Mouse (Mus musculus): ENCODE measurements at regions not wholly inside any gene's neighbourhood (a gene's known extent, or its start where the extent isn't known, plus 50 kb on each side); places are given as distances from the start of the nearest gene placed in this dataset.

DNA sequence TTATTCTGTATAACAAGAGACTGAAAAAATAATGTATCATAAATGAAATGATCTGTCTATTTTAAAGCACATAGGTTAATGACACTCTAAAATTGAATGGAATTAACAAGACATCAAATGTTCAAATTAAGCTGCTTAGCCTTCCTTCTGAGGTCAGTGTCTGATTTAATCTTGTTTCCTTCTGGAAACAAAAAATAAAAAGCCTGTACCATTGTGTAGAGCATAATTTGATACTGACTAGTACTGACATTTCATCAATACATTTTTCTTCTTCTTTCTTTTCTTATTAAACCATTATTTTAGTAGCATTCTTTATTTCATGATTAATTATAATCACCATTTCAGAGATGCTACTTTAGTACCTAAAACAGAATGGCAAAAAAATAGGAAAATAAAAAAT is 1862.9 kb upstream of the G6pd2 start:
- TF ChIP-seq CTCF (IDR thresholded peaks at IDR 0.05) (no peak), POLR2A (IDR thresholded peaks at IDR 0.05; ENCODE audit: insufficient read depth, low read depth, low read length) (no peak), EP300 (IDR thresholded peaks at IDR 0.05; ENCODE audit: insufficient read depth, low read depth, low read length) (no peak)

Data from heart, adult 2 months (tissue).